14 mouse cellular contexts compared by ENCODE assay signal in the genomic region with DNA sequence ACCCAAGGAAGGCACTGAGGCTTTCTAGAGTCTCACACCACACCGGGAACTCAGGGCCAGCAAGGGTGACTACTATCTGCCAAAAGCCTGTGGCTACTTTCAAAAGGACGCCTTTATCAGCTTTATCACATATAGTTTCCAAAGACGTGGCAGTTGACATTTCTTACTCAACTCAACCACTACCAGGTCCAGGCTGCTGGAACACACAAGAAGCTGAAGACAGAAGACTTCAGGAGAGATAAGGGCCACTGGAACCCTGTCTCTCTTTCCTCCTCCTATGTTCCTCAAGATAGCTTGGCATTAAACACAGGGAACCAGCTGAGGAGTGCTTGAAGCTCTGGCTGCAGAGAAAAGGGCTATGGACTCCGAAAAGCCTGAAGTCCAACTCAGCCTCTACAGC. TPM values are rescaled to one million over a fixed set of nuclear protein-coding genes. Genes with fewer than 3 reads are reported as not detected.
DNase-seq lines count a peak whose midpoint lies in the region; ATAC-seq and TF ChIP-seq lines count a peak whose summit lies in the region.
"Had no signal": no experiment of that assay in that cellular context is flagged by ENCODE, and none has a peak within 500 bp of the region (broad histone marks: within the 10 kb centered on the region; RNA-seq: fewer than 3 reads in every experiment).

No protein-coding gene starts in this region.

- no peak overlapping the region for H3K9ac ChIP-seq in heart, adult 2 months (ENCODE audit: low read depth, low read length)
- H3K9ac ChIP-seq in liver, embryonic 16.5 days (ENCODE audit: low read depth, low read length) = no peak overlapping the region
- H3K9ac ChIP-seq in stomach, postnatal 0 days (ENCODE audit: low read length) = no peak overlapping the region
- H3K9ac ChIP-seq: embryonic facial prominence, embryonic 15.5 days; forebrain, embryonic 13.5 days; limb, embryonic 15.5 days had no signal

- WGBS in heart, adult 2 months = 48% methylated on average over 4 of the region's 4 CpGs
- 29% methylated on average over 4 of the region's 4 CpGs for WGBS in liver, embryonic 16.5 days (ENCODE audit: insufficient replicate concordance)
- WGBS in embryonic facial prominence, embryonic 10.5 days = 88% methylated on average over 4 of the region's 4 CpGs
- 77% methylated on average over 4 of the region's 4 CpGs for WGBS in stomach, postnatal 0 days

- peaks cover 4% of the 10 kb centered on the region for H3K79me2 ChIP-seq in heart, adult 2 months (replicated peaks; ENCODE audit: control insufficient read depth, insufficient read depth, low read length)

- no peak overlapping the region for H3K4me3 ChIP-seq in heart, adult 2 months
- no peak overlapping the region for H3K4me3 ChIP-seq in liver, embryonic 16.5 days (ENCODE audit: low read depth, low read length)
- no peak overlapping the region for H3K4me3 ChIP-seq in embryonic facial prominence, embryonic 10.5 days
- no peak overlapping the region for H3K4me3 ChIP-seq in stomach, postnatal 0 days (ENCODE audit: low read depth, low read length)
- H3K4me3 ChIP-seq: embryonic facial prominence, embryonic 15.5 days; forebrain, embryonic 13.5 days; limb, embryonic 15.5 days had no signal

- ATAC-seq in liver, embryonic 16.5 days (ENCODE audit: low read depth) = peak; percentile 64
- ATAC-seq in stomach, postnatal 0 days (ENCODE audit: low FRiP score, low TSS enrichment) = no peak
- ATAC-seq: forebrain, embryonic 13.5 days had no signal

- intact Hi-C loops in heart, adult 2 months (cut with DNase I) = no loop called here
- intact Hi-C loops in heart, postnatal 36 days (cut with DNase I) = no loop called here

- TF ChIP-seq EP300 in heart, adult 2 months (IDR thresholded peaks at IDR 0.05; ENCODE audit: insufficient read depth, low read depth, low read length) = no peak
- no peak for TF ChIP-seq EP300 in stomach, postnatal 0 days (optimal IDR thresholded peaks at IDR 0.05)

- H3K4me2 ChIP-seq in liver, embryonic 16.5 days (ENCODE audit: low read depth, low read length) = no peak overlapping the region
- H3K4me2 ChIP-seq in stomach, postnatal 0 days (replicated peaks; ENCODE audit: low read depth) = no peak overlapping the region
- H3K4me2 ChIP-seq: embryonic facial prominence, embryonic 15.5 days; forebrain, embryonic 13.5 days; limb, embryonic 15.5 days had no signal

- no peak for TF ChIP-seq CTCF in heart, adult 2 months (IDR thresholded peaks at IDR 0.05)
- no peak for TF ChIP-seq CTCF in stomach, postnatal 0 days (IDR thresholded peaks at IDR 0.05; ENCODE audit: low read depth)

- no peak for TF ChIP-seq POLR2A in heart, adult 2 months (IDR thresholded peaks at IDR 0.05; ENCODE audit: insufficient read depth, low read depth, low read length)

- peak; percentile 2 to 14 for DNase-seq in heart, adult 2 months
- DNase-seq in heart, postnatal 36 days = no peak
- peak; percentile 1 for DNase-seq in urinary bladder, postnatal 14 days (ENCODE audit: low spot score)
- no peak for DNase-seq in urinary bladder, postnatal 36 days (ENCODE audit: low spot score in 2 of 2)
- DNase-seq in embryonic facial prominence, embryonic 10.5 days (ENCODE audit: low spot score) = no peak
- DNase-seq in stomach, postnatal 0 days (ENCODE audit: low spot score) = no peak
- DNase-seq: B cell, adult 2 months; cerebellum, adult 11-12 months; right cerebral cortex, postnatal 14 days; thymus, adult 2 months had no signal

- H3K4me1 ChIP-seq in heart, adult 2 months (ENCODE audit: control insufficient read depth, insufficient read depth, low read length) = peaks cover 6% of the 10 kb centered on the region
- H3K4me1 ChIP-seq in liver, embryonic 16.5 days (ENCODE audit: control insufficient read depth, low read depth, low read length) = peaks cover 37% of the 10 kb centered on the region
- 0 out of 2 replicates have a peak, but pooled peaks cover 7% of the 10 kb centered on the region for H3K4me1 ChIP-seq in embryonic facial prominence, embryonic 10.5 days
- no peaks in the 10 kb centered on the region for H3K4me1 ChIP-seq in stomach, postnatal 0 days (replicated peaks; ENCODE audit: control insufficient read depth, insufficient read depth)
- H3K4me1 ChIP-seq: embryonic facial prominence, embryonic 15.5 days; forebrain, embryonic 13.5 days; limb, embryonic 15.5 days had no signal

- no peak overlapping the region for H3K27ac ChIP-seq in heart, adult 2 months
- H3K27ac ChIP-seq in liver, embryonic 16.5 days (ENCODE audit: low read length) = peak overlapping the region; percentile 21
- no peak overlapping the region for H3K27ac ChIP-seq in embryonic facial prominence, embryonic 10.5 days (replicated peaks)
- no peak overlapping the region for H3K27ac ChIP-seq in stomach, postnatal 0 days (replicated peaks)
- H3K27ac ChIP-seq: embryonic facial prominence, embryonic 15.5 days; forebrain, embryonic 13.5 days; limb, embryonic 15.5 days had no signal

- H3K36me3 ChIP-seq in heart, adult 2 months (ENCODE audit: control insufficient read depth, insufficient read depth, low read length) = peaks cover 4% of the 10 kb centered on the region
- peaks cover 3% of the 10 kb centered on the region for H3K36me3 ChIP-seq in liver, embryonic 16.5 days (ENCODE audit: control insufficient read depth, insufficient read depth)
- peaks cover 4% of the 10 kb centered on the region for H3K36me3 ChIP-seq in embryonic facial prominence, embryonic 10.5 days (replicated peaks)
- 0 out of 2 replicates have a peak, but pooled peaks cover 2% of the 10 kb centered on the region for H3K36me3 ChIP-seq in stomach, postnatal 0 days (ENCODE audit: control insufficient read depth, insufficient read depth, low read length)
- H3K36me3 ChIP-seq: embryonic facial prominence, embryonic 15.5 days had no signal

- H3K9me3 ChIP-seq in liver, embryonic 16.5 days (replicated peaks; ENCODE audit: control insufficient read depth, low read length) = no peaks in the 10 kb centered on the region
- no peaks in the 10 kb centered on the region for H3K9me3 ChIP-seq in embryonic facial prominence, embryonic 10.5 days
- no peaks in the 10 kb centered on the region for H3K9me3 ChIP-seq in stomach, postnatal 0 days (ENCODE audit: control insufficient read depth, low read length)
- H3K9me3 ChIP-seq: embryonic facial prominence, embryonic 15.5 days; forebrain, embryonic 13.5 days; limb, embryonic 15.5 days had no signal

- H3K27me3 ChIP-seq in heart, adult 2 months (ENCODE audit: control insufficient read depth, insufficient read depth, low read length) = no peaks in the 10 kb centered on the region
- H3K27me3 ChIP-seq in liver, embryonic 16.5 days (ENCODE audit: control insufficient read depth, insufficient read depth, low read depth, low read length) = no peaks in the 10 kb centered on the region
- H3K27me3 ChIP-seq in embryonic facial prominence, embryonic 10.5 days (replicated peaks; ENCODE audit: low read depth, poor library complexity, severe bottlenecking) = no peaks in the 10 kb centered on the region
- H3K27me3 ChIP-seq in stomach, postnatal 0 days (ENCODE audit: control insufficient read depth, insufficient read depth, low read length) = no peaks in the 10 kb centered on the region
- H3K27me3 ChIP-seq: embryonic facial prominence, embryonic 15.5 days; forebrain, embryonic 13.5 days; limb, embryonic 15.5 days had no signal

RNA-seq across cellular contexts. Expression of gene St3gal4, which starts 21.2 kb away (rescaled TPM):
- 10 to 100 TPM; 26.1 to 29.5 TPM for total RNA-seq in heart, adult 2 months (2021)
- 8.6 and 11.9 TPM in 2 replicates for polyA plus RNA-seq in heart, adult 2 months (2012; rRNA removed)
- 10 to 100 TPM; 26.8 to 39.1 TPM for total RNA-seq in heart, postnatal 36 days (2021)
- polyA plus RNA-seq in liver, embryonic 16.5 days (2015; fragmentation: Nextera tagmentation; extraction: Ambion mirVana) = 21.7 and 22.3 TPM in 2 replicates
- 18.2 and 18.7 TPM in 2 replicates for polyA plus RNA-seq in embryonic facial prominence, embryonic 10.5 days (2016; fragmentation: Nextera tagmentation; extraction: Ambion mirVana)
- polyA plus RNA-seq in stomach, postnatal 0 days (2015; fragmentation: Nextera tagmentation; extraction: Ambion mirVana) = 14.6 and 14.7 TPM in 2 replicates

Comparison
In these comparisons a context has a peak if more than half of its experiments do, and no peak if none do; other contexts are left out.
1. DNase-seq: peak in heart, adult 2 months (2 of 2) and urinary bladder, postnatal 14 days (single experiment); none in heart, postnatal 36 days (0 of 2), urinary bladder, postnatal 36 days (0 of 2), embryonic facial prominence, embryonic 10.5 days (single experiment) and stomach, postnatal 0 days (single experiment).